Mouse (Mus musculus): ENCODE measurements around the gene Dnajc6. TPM values are rescaled to one million over a fixed set of nuclear protein-coding genes. Genes with fewer than 3 reads are reported as not detected.
A peak's percentile ranks its signal among the peaks of the same experiment; 100 is the strongest.

Dnajc6 gene
- polyA plus RNA-seq, 1 experiment from 2014 or later, result 56.6 TPM

- WGBS, result 64% methylated on average over 5 of the region's 5 CpGs
- no peaks in the 10 kb centered on the region for H3K4me1 ChIP-seq
- H3K27me3 ChIP-seq (replicated peaks), result no peaks in the 10 kb centered on the region
- H3K4me3 ChIP-seq, result no peak overlapping the region
- no peak overlapping the region for H3K9ac ChIP-seq
- no peaks in the 10 kb centered on the region for H3K36me3 ChIP-seq (replicated peaks)
- H3K9me3 ChIP-seq, result no peaks in the 10 kb centered on the region; the same call in 1 of the 2 replicates
- H3K27ac ChIP-seq, result no peak overlapping the region
- no peak for ATAC-seq (replicated peaks)
- no peak overlapping the region for H3K4me2 ChIP-seq
Observed at GRCm38 (mm10) chr4:101470543-101470942, 25.9 kb upstream of the Dnajc6 start.

DNA sequence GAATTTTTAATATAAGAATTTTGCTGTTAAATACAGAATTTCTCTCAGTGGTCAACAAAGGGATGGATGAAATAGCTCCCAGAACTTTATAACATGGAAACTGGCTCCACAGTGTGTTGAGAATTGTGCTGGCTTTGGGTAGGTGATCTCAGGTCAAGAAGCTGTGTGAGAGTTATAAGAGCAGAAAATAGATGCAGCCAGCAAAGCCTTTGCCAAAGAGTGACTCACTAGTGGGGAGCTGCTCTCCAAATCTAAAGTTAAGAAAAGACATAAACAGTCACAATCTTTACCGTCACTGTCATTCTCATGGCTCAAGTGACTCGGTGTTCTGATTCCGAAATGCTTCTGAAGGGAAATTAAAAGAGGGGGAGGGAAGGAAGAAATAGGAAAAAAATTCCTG lies 23.7 kb upstream of the Dnajc6 start:
- Histone ChIP-seq H3K27ac (no peak overlapping the region), H3K4me1 (no peaks in the 10 kb centered on the region), H3K4me2 (no peak overlapping the region), H3K27me3 (replicated peaks) (no peaks in the 10 kb centered on the region), H3K9me3 (no peaks in the 10 kb centered on the region; the same call in 1 of the 2 replicates), H3K4me3 (no peak overlapping the region), H3K36me3 (replicated peaks) (no peaks in the 10 kb centered on the region), H3K9ac (no peak overlapping the region)
- ATAC-seq (replicated peaks), result no peak
- WGBS, result 94% methylated on average over 3 of the region's 3 CpGs

DNA sequence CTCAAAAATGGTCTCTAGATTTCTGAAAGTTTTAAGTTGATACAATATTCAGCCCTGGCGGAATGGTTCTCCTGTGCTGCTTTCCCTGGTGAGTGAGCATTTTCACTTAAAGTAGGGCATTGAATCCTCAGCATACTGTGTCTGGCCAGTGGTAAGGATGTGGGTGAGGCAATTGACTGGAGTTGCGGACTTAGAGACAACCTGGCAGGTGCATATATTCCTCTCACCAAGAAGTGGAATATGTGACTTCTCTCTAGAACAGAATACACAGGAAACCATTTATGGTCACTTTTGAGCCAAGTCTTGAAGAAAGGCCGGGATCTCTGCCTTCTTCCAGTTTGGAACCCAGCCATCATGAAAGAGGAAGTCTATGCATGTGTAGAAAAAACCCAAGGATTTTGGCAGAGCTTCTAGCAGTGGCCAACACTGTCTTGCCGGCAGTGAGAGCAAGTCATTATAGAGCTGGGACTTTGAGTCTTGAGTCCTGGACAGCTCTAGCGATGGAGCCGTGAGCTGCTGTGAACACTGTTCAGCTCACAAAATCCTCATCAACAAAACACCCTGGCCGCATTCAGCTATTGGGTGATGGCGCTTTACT lies 6.0 kb upstream of the Dnajc6 start:
- Histone ChIP-seq H3K4me1 (no peaks in the 10 kb centered on the region), H3K27me3 (replicated peaks) (peaks cover 4% of the 10 kb centered on the region; the same call in 1 of the 2 replicates), H3K27ac (no peak overlapping the region), H3K4me2 (no peak overlapping the region), H3K4me3 (no peak overlapping the region), H3K36me3 (replicated peaks) (no peaks in the 10 kb centered on the region), H3K9ac (no peak overlapping the region), H3K9me3 (no peaks in the 10 kb centered on the region)
- WGBS, result 90% methylated on average over 8 of the region's 8 CpGs
- no peak for ATAC-seq (replicated peaks)

GRCm38 (mm10) chr4:101491704-101492103 lies 4.7 kb upstream of the Dnajc6 start:
- H3K36me3 ChIP-seq (replicated peaks), result no peaks in the 10 kb centered on the region
- no peak overlapping the region for H3K4me2 ChIP-seq
- no peak overlapping the region for H3K4me3 ChIP-seq
- H3K9ac ChIP-seq, result no peak overlapping the region
- 72% methylated on average over 6 of the region's 6 CpGs for WGBS
- no peaks in the 10 kb centered on the region for H3K9me3 ChIP-seq
- H3K27ac ChIP-seq, result no peak overlapping the region
- no peaks in the 10 kb centered on the region for H3K4me1 ChIP-seq
- no peak for ATAC-seq (replicated peaks)
- H3K27me3 ChIP-seq (replicated peaks), result peaks cover 9% of the 10 kb centered on the region; the same call in 1 of the 2 replicates

DNA sequence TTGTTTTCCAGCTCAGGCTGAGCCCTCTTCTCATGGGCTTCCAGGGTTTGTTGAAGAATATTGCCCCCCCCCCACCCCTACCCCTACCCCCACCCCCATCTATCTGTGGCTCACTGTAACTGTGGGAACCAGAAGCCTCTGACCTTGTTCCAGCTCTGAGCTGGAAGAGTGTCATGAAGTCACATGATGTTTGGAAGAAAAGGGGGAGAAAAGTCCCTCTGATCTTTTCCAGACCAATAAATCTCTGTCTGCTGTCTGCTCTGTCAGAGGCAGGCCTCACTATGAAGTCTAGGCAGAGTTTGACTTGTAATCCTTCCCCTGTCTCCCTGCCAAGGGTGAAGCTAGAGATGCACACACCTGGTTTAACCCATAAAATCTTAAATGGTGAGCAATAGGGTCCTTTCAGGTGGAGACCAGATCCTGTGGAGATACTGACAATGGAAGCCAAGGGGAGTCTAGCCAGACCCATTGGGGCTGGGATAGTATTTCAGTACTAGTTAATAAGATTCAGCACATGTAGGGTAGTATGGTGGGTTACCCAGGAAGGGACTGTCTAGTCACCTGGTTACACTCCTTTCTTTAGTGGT lies 2.7 kb upstream of the Dnajc6 start:
- Histone ChIP-seq H3K36me3 (replicated peaks) (no peaks in the 10 kb centered on the region), H3K4me3 (no peak overlapping the region), H3K4me2 (no peak overlapping the region), H3K4me1 (peaks cover 3% of the 10 kb centered on the region), H3K27me3 (replicated peaks) (peaks cover 18% of the 10 kb centered on the region), H3K27ac (no peak overlapping the region), H3K9ac (no peak overlapping the region), H3K9me3 (no peaks in the 10 kb centered on the region)
- ATAC-seq (replicated peaks), result no peak

- Histone ChIP-seq H3K36me3 (replicated peaks) (no peaks in the 10 kb centered on the region), H3K4me1 (peaks cover 3% of the 10 kb centered on the region), H3K9ac (peak overlapping the region; percentile 59), H3K27me3 (replicated peaks) (peaks cover 18% of the 10 kb centered on the region), H3K4me3 (peak overlapping the region; percentile 59), H3K4me2 (peak overlapping the region; percentile 86), H3K27ac (no peak overlapping the region), H3K9me3 (no peaks in the 10 kb centered on the region)
- WGBS, result 1% methylated on average over 28 of the region's 28 CpGs
- no peak for ATAC-seq (replicated peaks)
Observed at GRCm38 (mm10) chr4:101496188-101496533, 287 bp upstream of the Dnajc6 start.

- no peak overlapping the region; the same call in 1 of the 2 replicates for H3K9ac ChIP-seq
- no peak for ATAC-seq (replicated peaks)
- no peaks in the 10 kb centered on the region for H3K9me3 ChIP-seq
- H3K36me3 ChIP-seq (replicated peaks), result no peaks in the 10 kb centered on the region
- H3K27me3 ChIP-seq (replicated peaks), result peaks cover 18% of the 10 kb centered on the region
- 4% methylated on average over 14 of the region's 14 CpGs for WGBS
- H3K4me1 ChIP-seq, result peaks cover 3% of the 10 kb centered on the region
- peak overlapping the region; percentile 59 for H3K4me3 ChIP-seq
- H3K4me2 ChIP-seq, result peak overlapping the region; percentile 86
- H3K27ac ChIP-seq, result no peak overlapping the region
Observed at GRCm38 (mm10) chr4:101497336-101497735, 888 bp downstream of the Dnajc6 start.

DNA sequence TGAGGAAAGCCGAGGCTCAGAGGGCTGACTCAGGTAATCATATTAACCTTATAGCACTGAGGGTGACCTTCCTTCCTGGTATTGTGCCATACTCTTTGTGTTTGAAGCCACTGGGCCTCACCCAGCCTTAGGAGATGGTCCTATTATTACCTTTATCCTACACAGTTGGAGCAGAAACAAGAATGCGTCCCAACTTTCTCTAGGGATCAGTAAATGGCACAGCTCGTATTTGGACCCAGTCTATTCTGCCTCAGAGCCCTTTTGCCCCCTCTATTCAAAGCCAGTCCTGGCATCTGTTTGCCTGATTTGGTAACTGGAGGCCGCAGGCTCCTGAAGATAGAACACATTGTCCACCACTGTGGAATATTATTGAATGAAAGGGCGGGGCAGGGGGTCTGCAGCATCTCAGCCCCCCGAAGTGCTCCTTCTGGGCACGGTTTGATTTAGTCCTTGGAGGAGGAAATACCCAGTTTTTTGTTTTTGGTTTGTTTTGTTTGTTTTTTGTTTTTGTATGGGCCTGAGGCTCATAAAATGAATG lies 8.1 kb downstream of the Dnajc6 start:
- 39% methylated on average over 7 of the region's 7 CpGs for WGBS
- no peaks in the 10 kb centered on the region for H3K9me3 ChIP-seq
- no peak overlapping the region for H3K9ac ChIP-seq
- no peak overlapping the region for H3K4me3 ChIP-seq
- H3K36me3 ChIP-seq (replicated peaks), result no peaks in the 10 kb centered on the region
- H3K27me3 ChIP-seq (replicated peaks), result no peaks in the 10 kb centered on the region
- H3K4me1 ChIP-seq, result peaks cover 9% of the 10 kb centered on the region; the same call in 1 of the 2 replicates
- no peak overlapping the region for H3K4me2 ChIP-seq
- H3K27ac ChIP-seq, result no peak overlapping the region
- no peak for ATAC-seq (replicated peaks)

DNA sequence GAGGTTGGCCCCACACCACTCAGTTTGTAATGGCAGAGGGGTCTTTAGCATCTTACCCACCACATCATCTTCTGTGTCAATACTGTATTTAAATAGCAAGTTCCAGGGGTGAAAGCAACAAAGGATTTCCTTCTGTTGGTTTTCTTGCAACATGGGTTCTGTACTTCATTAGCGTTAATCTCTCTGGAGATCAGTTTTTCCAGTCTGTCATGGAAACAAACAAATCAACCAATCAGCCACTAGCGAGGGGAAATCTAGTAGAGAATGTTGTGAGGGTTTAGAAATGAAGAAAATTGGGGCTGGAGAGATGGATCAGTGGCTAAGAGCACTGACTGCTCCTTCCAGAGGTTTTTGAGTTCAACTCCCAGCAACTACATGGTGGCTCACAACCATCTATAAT lies 9.5 kb downstream of the Dnajc6 start:
- Histone ChIP-seq H3K36me3 (replicated peaks) (no peaks in the 10 kb centered on the region), H3K4me1 (peaks cover 11% of the 10 kb centered on the region; the same call in 1 of the 2 replicates), H3K9me3 (no peaks in the 10 kb centered on the region), H3K4me3 (no peak overlapping the region), H3K9ac (no peak overlapping the region), H3K4me2 (no peak overlapping the region), H3K27me3 (replicated peaks) (no peaks in the 10 kb centered on the region), H3K27ac (no peak overlapping the region)
- WGBS, result 77% methylated on average over 2 of the region's 2 CpGs
- ATAC-seq (replicated peaks), result no peak

- no peak overlapping the region for H3K4me3 ChIP-seq
- no peak for ATAC-seq (replicated peaks)
- H3K9me3 ChIP-seq, result no peaks in the 10 kb centered on the region
Observed at GRCm38 (mm10) chr4:101506372-101506771, 9.9 kb downstream of the Dnajc6 start.

GRCm38 (mm10) chr4:101507571-101508422 lies 11.3 kb downstream of the Dnajc6 start:
- H3K4me2 ChIP-seq, result peak overlapping the region; percentile 97
- peak overlapping the region; percentile 81 for H3K27ac ChIP-seq
- 7% methylated on average over 24 of the region's 24 CpGs for WGBS
- peak overlapping the region; percentile 58 for H3K9ac ChIP-seq
- H3K4me1 ChIP-seq, result peaks cover 11% of the 10 kb centered on the region; the same call in 1 of the 2 replicates
- H3K9me3 ChIP-seq, result no peaks in the 10 kb centered on the region
- no peaks in the 10 kb centered on the region for H3K27me3 ChIP-seq (replicated peaks)
- peak overlapping the region; percentile 63 for H3K4me3 ChIP-seq
- peak; percentile 70 for ATAC-seq (replicated peaks)
- no peaks in the 10 kb centered on the region for H3K36me3 ChIP-seq (replicated peaks)

More at GRCm38 (mm10) chr4:101506372-101506771, 9.9 kb downstream of the Dnajc6 start:
- Histone ChIP-seq H3K36me3 (replicated peaks) (no peaks in the 10 kb centered on the region), H3K27me3 (replicated peaks) (no peaks in the 10 kb centered on the region), H3K4me1 (peaks cover 11% of the 10 kb centered on the region; the same call in 1 of the 2 replicates), H3K4me2 (no peak overlapping the region), H3K27ac (no peak overlapping the region), H3K9ac (no peak overlapping the region)

GRCm38 (mm10) chr4:101508431-101508830 lies 12.0 kb downstream of the Dnajc6 start:
- no peaks in the 10 kb centered on the region for H3K36me3 ChIP-seq (replicated peaks)
- peak overlapping the region; percentile 63 for H3K9ac ChIP-seq
- WGBS, result 2% methylated on average over 10 of the region's 10 CpGs
- ATAC-seq (replicated peaks), result peak; percentile 40; the same call in 1 of the 2 replicates
- no peaks in the 10 kb centered on the region for H3K27me3 ChIP-seq (replicated peaks)
- peak overlapping the region; percentile 97 for H3K4me2 ChIP-seq
- peak overlapping the region; percentile 77 for H3K27ac ChIP-seq
- peaks cover 11% of the 10 kb centered on the region; the same call in 1 of the 2 replicates for H3K4me1 ChIP-seq
- H3K9me3 ChIP-seq, result no peaks in the 10 kb centered on the region
- H3K4me3 ChIP-seq, result peak overlapping the region; percentile 63

Measured in midbrain, embryonic 15.5 days (tissue).